Mouse (Mus musculus) limb, embryonic 13.5 days (tissue): ENCODE data around the gene Hist3h2ba. TPM values are rescaled to one million over a fixed set of nuclear protein-coding genes. Genes with fewer than 3 reads are reported as not detected.

Source experiments
- ATAC-seq: fragments of 200-750 bp; cut with Nextera tagmentation; 2 replicates; pipeline ENCODE4 v1.8.0; 2017; ENCODE audit warnings: low read depth, moderate number of reproducible peaks, moderate TSS enrichment; ENCODE audit not compliant: low FRiP score
- H3K27ac ChIP-seq: fragments of 300-500 bp; sonication (generic); 2 replicates; pipeline ENCODE4 v1.5.1; 2015; ENCODE audit warnings: inconsistent platforms, mild to moderate bottlenecking, moderate library complexity
- H3K27me3 ChIP-seq: fragments of 300-500 bp; sonication (generic); 2 replicates; pipeline ENCODE4 v1.6.1; 2015; ENCODE audit warnings: mild to moderate bottlenecking, inconsistent platforms
- H3K36me3 ChIP-seq: fragments of 300-500 bp; sonication (generic); 2 replicates; pipeline ENCODE4 v1.6.1; 2015; ENCODE audit warnings: inconsistent platforms, mild to moderate bottlenecking, moderate library complexity
- H3K4me1 ChIP-seq: fragments of 300-500 bp; sonication (generic); 2 replicates; pipeline ENCODE4 v1.6.1; 2015; ENCODE audit warnings: inconsistent platforms
- H3K4me2 ChIP-seq: fragments of 300-500 bp; sonication (generic); replicated peaks from 2 replicates; pipeline ENCODE4 v1.6.1; 2015; ENCODE audit warnings: inconsistent platforms, mild to moderate bottlenecking, moderate library complexity
- H3K4me3 ChIP-seq: fragments of 300-500 bp; sonication (generic); 2 replicates; pipeline ENCODE4 v1.5.1; 2015; ENCODE audit warnings: moderate library complexity, mild to moderate bottlenecking, inconsistent platforms
- H3K9ac ChIP-seq: fragments of 300-500 bp; sonication (generic); 2 replicates; pipeline ENCODE4 v1.6.1; 2015; ENCODE audit warnings: mild to moderate bottlenecking, inconsistent platforms
- H3K9me3 ChIP-seq: fragments of 300-500 bp; sonication (generic); 2 replicates; pipeline ENCODE4 v1.6.1; 2016; ENCODE audit warnings: inconsistent platforms
- WGBS: fragments of 180-500 bp; shearing (Covaris S2); methylation state at CpG from one replicate; pipeline ENCODE4 v1.1.7; 2015; 5-methylcytosine and 5-hydroxymethylcytosine counted together
- polyA plus RNA-seq: library from polyadenylated mRNA; unstranded; fragments of >200 nt; fragmentation: Nextera tagmentation; extraction: Ambion mirVana; gene quantifications from 2 replicates; pipeline ENCODE4 v1.2.1, GENCODE M21; 2015

Hist3h2ba gene
- polyA plus RNA-seq, 1 experiment from 2014 or later, result 40.7 TPM

GRCm38 (mm10) chr11:58970831-58971530, 22.3 kb downstream of the Hist3h2ba start:
- H3K9ac ChIP-seq, result no peak overlapping the region
- no peak for ATAC-seq
- H3K36me3 ChIP-seq, result peaks cover 48% of the 10 kb centered on the region

GRCm38 (mm10) chr11:58971796-58972195, 23.1 kb downstream of the Hist3h2ba start:
- peaks cover 5% of the 10 kb centered on the region for H3K4me1 ChIP-seq
- WGBS, result 97% methylated on average over 3 of the region's 3 CpGs

More at GRCm38 (mm10) chr11:58970831-58971530, 22.3 kb downstream of the Hist3h2ba start:
- Histone ChIP-seq H3K9me3 (no peaks in the 10 kb centered on the region), H3K27ac (no peak overlapping the region), H3K4me2 (no peak overlapping the region), H3K4me1 (peaks cover 3% of the 10 kb centered on the region), H3K4me3 (no peak overlapping the region), H3K27me3 (no peaks in the 10 kb centered on the region)
- WGBS, result 89% methylated on average over 21 of the region's 21 CpGs

GRCm38 (mm10) chr11:58974414-58974813, 25.7 kb downstream of the Hist3h2ba start:
- H3K27me3 ChIP-seq, result no peaks in the 10 kb centered on the region
- peaks cover 43% of the 10 kb centered on the region for H3K36me3 ChIP-seq
- no peak overlapping the region for H3K9ac ChIP-seq
- H3K27ac ChIP-seq, result no peak overlapping the region
- H3K4me1 ChIP-seq, result peaks cover 19% of the 10 kb centered on the region
- no peak overlapping the region for H3K4me3 ChIP-seq
- WGBS, result 89% methylated on average over 3 of the region's 3 CpGs
- no peak overlapping the region for H3K4me2 ChIP-seq
- ATAC-seq, result no peak
- no peaks in the 10 kb centered on the region for H3K9me3 ChIP-seq

More at GRCm38 (mm10) chr11:58971796-58972195, 23.1 kb downstream of the Hist3h2ba start:
- Histone ChIP-seq H3K4me3 (no peak overlapping the region), H3K9me3 (no peaks in the 10 kb centered on the region), H3K4me2 (no peak overlapping the region), H3K36me3 (peaks cover 48% of the 10 kb centered on the region), H3K9ac (no peak overlapping the region), H3K27ac (no peak overlapping the region), H3K27me3 (no peaks in the 10 kb centered on the region)
- ATAC-seq, result no peak

GRCm38 (mm10) chr11:58977150-58977549, 28.4 kb downstream of the Hist3h2ba start:
- Histone ChIP-seq H3K36me3 (peaks cover 24% of the 10 kb centered on the region), H3K9ac (peak overlapping the region; percentile 95), H3K4me1 (peaks cover 42% of the 10 kb centered on the region), H3K4me3 (peak overlapping the region; percentile 97), H3K4me2 (peak overlapping the region; percentile 100), H3K9me3 (no peaks in the 10 kb centered on the region), H3K27ac (peak overlapping the region; percentile 81; the same call in 1 of the 2 replicates), H3K27me3 (no peaks in the 10 kb centered on the region)
- no peak for ATAC-seq
- WGBS, result under 1% methylated on average over 29 of the region's 29 CpGs

GRCm38 (mm10) chr11:58977607-58978026, 28.9 kb downstream of the Hist3h2ba start:
- WGBS, result under 1% methylated on average over 21 of the region's 21 CpGs
- peak; percentile 11; the same call in 1 of the 2 replicates for ATAC-seq
- Histone ChIP-seq H3K4me3 (peak overlapping the region; percentile 97), H3K9me3 (no peaks in the 10 kb centered on the region), H3K27me3 (no peaks in the 10 kb centered on the region), H3K9ac (peak overlapping the region; percentile 95), H3K36me3 (peaks cover 24% of the 10 kb centered on the region), H3K4me2 (peak overlapping the region; percentile 100), H3K27ac (peak overlapping the region; percentile 81), H3K4me1 (peaks cover 42% of the 10 kb centered on the region)

- peaks cover 28% of the 10 kb centered on the region for H3K36me3 ChIP-seq
- peak within 1 kb of the TSS; percentile 81 for H3K27ac ChIP-seq
- no peaks in the 10 kb centered on the region for H3K9me3 ChIP-seq
- H3K9ac ChIP-seq, result peak within 1 kb of the TSS; percentile 95
- peak; percentile 75 for ATAC-seq
- H3K4me3 ChIP-seq, result peak within 1 kb of the TSS; percentile 97
- no peaks in the 10 kb centered on the region for H3K27me3 ChIP-seq
- peaks cover 42% of the 10 kb centered on the region for H3K4me1 ChIP-seq
- WGBS, result under 1% methylated on average over 64 of the region's 64 CpGs
- peak within 1 kb of the TSS; percentile 100 for H3K4me2 ChIP-seq
Observed at GRCm38 (mm10) chr11:58978027-58978705, 29.4 kb downstream of the Hist3h2ba start, which contains the start of gene Trim11. TSS of gene Trim11 (plus strand) at chr11:58978093.

GRCm38 (mm10) chr11:58978706-58979030, 29.9 kb downstream of the Hist3h2ba start:
- Histone ChIP-seq H3K4me3 (peak overlapping the region; percentile 97), H3K4me1 (peaks cover 42% of the 10 kb centered on the region), H3K9me3 (no peaks in the 10 kb centered on the region), H3K36me3 (peaks cover 29% of the 10 kb centered on the region), H3K4me2 (peak overlapping the region; percentile 100), H3K9ac (peak overlapping the region; percentile 95), H3K27me3 (no peaks in the 10 kb centered on the region), H3K27ac (no peak overlapping the region)
- 5% methylated on average over 5 of the region's 5 CpGs for WGBS
- ATAC-seq, result no peak

GRCm38 (mm10) chr11:58979183-58979582, 30.5 kb downstream of the Hist3h2ba start:
- Histone ChIP-seq H3K9me3 (no peaks in the 10 kb centered on the region), H3K27ac (no peak overlapping the region), H3K36me3 (peaks cover 29% of the 10 kb centered on the region), H3K4me3 (peak overlapping the region; percentile 97), H3K9ac (peak overlapping the region; percentile 95), H3K4me2 (peak overlapping the region; percentile 100), H3K4me1 (peaks cover 42% of the 10 kb centered on the region), H3K27me3 (no peaks in the 10 kb centered on the region)
- no peak for ATAC-seq
- WGBS, result 82% methylated on average over 3 of the region's 3 CpGs

- ATAC-seq, result no peak
- no peak overlapping the region for H3K27ac ChIP-seq
- H3K9ac ChIP-seq, result peak overlapping the region; percentile 95
- H3K4me2 ChIP-seq, result peak overlapping the region; percentile 100
- 70% methylated on average over 7 of the region's 7 CpGs for WGBS
- peaks cover 42% of the 10 kb centered on the region for H3K4me1 ChIP-seq
- peak overlapping the region; percentile 97 for H3K4me3 ChIP-seq
- peaks cover 29% of the 10 kb centered on the region for H3K36me3 ChIP-seq
- H3K27me3 ChIP-seq, result no peaks in the 10 kb centered on the region
- no peaks in the 10 kb centered on the region for H3K9me3 ChIP-seq
Observed at GRCm38 (mm10) chr11:58979661-58980060, 30.9 kb downstream of the Hist3h2ba start.

- Histone ChIP-seq H3K36me3 (peaks cover 36% of the 10 kb centered on the region), H3K9ac (peak overlapping the region; percentile 95; the same call in 1 of the 2 replicates), H3K27ac (no peak overlapping the region), H3K4me1 (peaks cover 42% of the 10 kb centered on the region), H3K27me3 (no peaks in the 10 kb centered on the region), H3K9me3 (no peaks in the 10 kb centered on the region), H3K4me3 (no peak overlapping the region), H3K4me2 (peak overlapping the region; percentile 100)
- no peak for ATAC-seq
- WGBS, result 61% methylated on average over 5 of the region's 5 CpGs
Observed at GRCm38 (mm10) chr11:58980381-58980990, 31.8 kb downstream of the Hist3h2ba start.

- 55% methylated on average over 14 of the region's 14 CpGs for WGBS
- Histone ChIP-seq H3K9me3 (no peaks in the 10 kb centered on the region), H3K4me2 (no peak overlapping the region), H3K4me3 (no peak overlapping the region), H3K9ac (0 out of 2 replicates have a peak overlapping the region, but pooled peaks have one; percentile 19), H3K4me1 (peaks cover 37% of the 10 kb centered on the region), H3K27me3 (no peaks in the 10 kb centered on the region), H3K27ac (no peak overlapping the region), H3K36me3 (peaks cover 49% of the 10 kb centered on the region)
- ATAC-seq, result peak; percentile 40
Observed at GRCm38 (mm10) chr11:58981541-58982447, 33.1 kb downstream of the Hist3h2ba start.
